Mouse (Mus musculus): ENCODE measurements around the gene Sqstm1. TPM values are rescaled to one million over a fixed set of nuclear protein-coding genes. Genes with fewer than 3 reads are reported as not detected.

Gene Sqstm1
- total and polyA plus RNA-seq, 3 experiments = 187 to 223 TPM; not detected in 1

GRCm38 (mm10) chr11:50203302-50203827 is 7.3 kb downstream of the Sqstm1 start:
- H3K27ac ChIP-seq (ENCODE audit: control insufficient read depth, low read depth, low read length) = no peak overlapping the region
- H3K9me3 ChIP-seq (replicated peaks; ENCODE audit: insufficient read depth, low read length) = no peaks in the 10 kb centered on the region
- H3K9ac ChIP-seq (ENCODE audit: control insufficient read depth, low read depth, low read length, poor library complexity, severe bottlenecking) = no peak overlapping the region
- H3K4me1 ChIP-seq (ENCODE audit: control insufficient read depth in 1 of 2, insufficient read depth in 2 of 2, low read length in 2 of 2) = peaks cover 0 to 1% of the 10 kb centered on the region in 2 experiments; a peak in 2 of 4 replicates
- no peak for DNase-seq (ENCODE audit: low read depth, low spot score)
- H3K79me2 ChIP-seq (ENCODE audit: control insufficient read depth, insufficient read depth, low read length, poor library complexity) = peaks cover 10% of the 10 kb centered on the region
- H3K4me3 ChIP-seq (ENCODE audit: control insufficient read depth in 1 of 2, insufficient read depth in 1 of 2, low read depth in 2 of 2, low read length in 2 of 2) = no peak overlapping the region
- peaks cover 4 to 50% of the 10 kb centered on the region in 2 experiments; a peak in 3 of 4 replicates for H3K36me3 ChIP-seq (ENCODE audit: control insufficient read depth in 1 of 2, insufficient read depth in 2 of 2, low read length in 2 of 2)
- no peaks in the 10 kb centered on the region for H3K27me3 ChIP-seq (ENCODE audit: control insufficient read depth in 1 of 2, insufficient read depth in 2 of 2, low read length in 2 of 2)
- TF ChIP-seq UBTF (IDR thresholded peaks at IDR 0.05; ENCODE audit: borderline replicate concordance, insufficient read depth, low read depth, low read length) (no peak), GABPA (IDR thresholded peaks at IDR 0.05; ENCODE audit: low read depth, low read length) (no peak), POLR2AphosphoS2 (IDR thresholded peaks at IDR 0.05; ENCODE audit: low read length) (no peak), TAL1 (IDR thresholded peaks at IDR 0.05; ENCODE audit: low read length) (no peak), E2F4 (IDR thresholded peaks at IDR 0.05; ENCODE audit: borderline replicate concordance, low read depth, low read length) (no peak), ZNF384 (IDR thresholded peaks at IDR 0.05; ENCODE audit: low read depth, low read length) (no peak), MEF2A (IDR thresholded peaks at IDR 0.05; ENCODE audit: extremely low read depth, insufficient replicate concordance, low read depth, low read length, poor library complexity, severe bottlenecking) (no peak), KAT2A (conservative IDR thresholded peaks at IDR 0.05; ENCODE audit: low read depth, low read length) (no peak), POLR2A (IDR thresholded peaks at IDR 0.05; ENCODE audit: control insufficient read depth in 1 of 2, insufficient read depth in 1 of 2, low read depth in 1 of 2, low read length in 2 of 2, poor library complexity in 1 of 2) (no peak), ZMIZ1 (IDR thresholded peaks at IDR 0.05; ENCODE audit: low read depth, low read length) (no peak), MYB (IDR thresholded peaks at IDR 0.05; ENCODE audit: low read depth, low read length) (no peak), TBP (IDR thresholded peaks at IDR 0.05; ENCODE audit: low read depth, low read length) (no peak), SMC3 (IDR thresholded peaks at IDR 0.05; ENCODE audit: low read depth, low read length) (no peak), MAZ (IDR thresholded peaks at IDR 0.05; ENCODE audit: low read depth, low read length) (no peak), USF2 (IDR thresholded peaks at IDR 0.05; ENCODE audit: borderline replicate concordance in 1 of 2, insufficient read depth in 1 of 2, low read depth in 1 of 2, low read length in 2 of 2) (no peak), CTCF (IDR thresholded peaks at IDR 0.05 in 2 of 3, conservative IDR thresholded peaks at IDR 0.05 in 1 of 3; ENCODE audit: control insufficient read depth in 1 of 3, insufficient read depth in 1 of 3, low read depth in 2 of 3, low read length in 3 of 3, poor library complexity in 1 of 3, severe bottlenecking in 1 of 3) (no peak), NRF1 (IDR thresholded peaks at IDR 0.05; ENCODE audit: insufficient read depth, low read depth, low read length, poor library complexity, severe bottlenecking) (no peak), NELFE (IDR thresholded peaks at IDR 0.05; ENCODE audit: low read depth, low read length) (no peak), RAD21 (IDR thresholded peaks at IDR 0.05; ENCODE audit: low read depth, low read length) (no peak), CHD1 (IDR thresholded peaks at IDR 0.05; ENCODE audit: low read depth, low read length) (no peak)

GRCm38 (mm10) chr11:50201590-50201989 is 9.0 kb downstream of the Sqstm1 start:
- DNase-seq (ENCODE audit: low read depth, low spot score) = no peak
- TF ChIP-seq POLR2AphosphoS5 (IDR thresholded peaks at IDR 0.05; ENCODE audit: borderline replicate concordance, low read depth, low read length) = no peak
- no peak for TF ChIP-seq NELFE (IDR thresholded peaks at IDR 0.05; ENCODE audit: low read depth, low read length)
- no peak for TF ChIP-seq MAX (IDR thresholded peaks at IDR 0.05; ENCODE audit: low read length)

More at GRCm38 (mm10) chr11:50201590-50201989, 9.0 kb downstream of the Sqstm1 start:
- Histone ChIP-seq H3K4me3 (ENCODE audit: control insufficient read depth in 1 of 2, insufficient read depth in 1 of 2, low read depth in 2 of 2, low read length in 2 of 2) (no peak overlapping the region), H3K36me3 (ENCODE audit: control insufficient read depth in 1 of 2, insufficient read depth in 2 of 2, low read length in 2 of 2) (peaks cover 4 to 46% of the 10 kb centered on the region in 2 experiments; a peak in 3 of 4 replicates), H3K27ac (ENCODE audit: control insufficient read depth, low read depth, low read length) (no peak overlapping the region), H3K27me3 (ENCODE audit: control insufficient read depth in 1 of 2, insufficient read depth in 2 of 2, low read length in 2 of 2) (no peaks in the 10 kb centered on the region), H3K4me1 (ENCODE audit: control insufficient read depth in 1 of 2, insufficient read depth in 2 of 2, low read length in 2 of 2) (no peaks in the 10 kb centered on the region; a peak in 1 of 4 replicates), H3K9ac (ENCODE audit: control insufficient read depth, low read depth, low read length, poor library complexity, severe bottlenecking) (no peak overlapping the region), H3K9me3 (replicated peaks; ENCODE audit: insufficient read depth, low read length) (no peaks in the 10 kb centered on the region), H3K79me2 (ENCODE audit: control insufficient read depth, insufficient read depth, low read length, poor library complexity) (no peaks in the 10 kb centered on the region)

Measured in MEL (cell line).